Mouse (Mus musculus): ENCODE results near the gene Taar1. TPM values are rescaled to one million over a fixed set of nuclear protein-coding genes. Genes with fewer than 3 reads are reported as not detected.

Taar1 gene
- not detected in 2 replicates for polyA plus RNA-seq (2012; rRNA removed)

- H3K4me1 ChIP-seq (replicated peaks; ENCODE audit: control insufficient read depth, insufficient read depth, low read length), result no peaks in the 10 kb centered on the region
- no peak within 1 kb of the TSS for H3K27ac ChIP-seq (ENCODE audit: control insufficient read depth, insufficient read depth, low read length)
- no peaks in the 10 kb centered on the region for H3K36me3 ChIP-seq (ENCODE audit: control insufficient read depth, insufficient read depth, low read length)
- DNase-seq, result no peak
- H3K4me3 ChIP-seq (ENCODE audit: control insufficient read depth, insufficient read depth, low read length), result no peak within 1 kb of the TSS
- no peaks in the 10 kb centered on the region for H3K27me3 ChIP-seq (ENCODE audit: control insufficient read depth, insufficient read depth, low read length)
- TF ChIP-seq POLR2A (IDR thresholded peaks at IDR 0.05; ENCODE audit: control insufficient read depth, extremely low read depth, insufficient read depth, low read length, poor library complexity) (no peak), CTCF (IDR thresholded peaks at IDR 0.05; ENCODE audit: borderline replicate concordance, control insufficient read depth, extremely low read depth, insufficient read depth, low read length, poor library complexity) (no peak)
- 89% methylated on average over 4 of the region's 4 CpGs for WGBS
Observed at GRCm38 (mm10) chr10:23920056-23920455, at the start of gene Taar1. Gene Taar1, plus strand, starts transcription at chr10:23920356.

GRCm38 (mm10) chr10:23880695-23881094 lies 39.5 kb upstream of the Taar1 start:
- H3K4me3 ChIP-seq (ENCODE audit: control insufficient read depth, insufficient read depth, low read length), result no peak overlapping the region
- no peaks in the 10 kb centered on the region for H3K36me3 ChIP-seq (ENCODE audit: control insufficient read depth, insufficient read depth, low read length)
- DNase-seq, result peak; percentile 43
- no peak overlapping the region for H3K27ac ChIP-seq (ENCODE audit: control insufficient read depth, insufficient read depth, low read length)
- no peaks in the 10 kb centered on the region for H3K4me1 ChIP-seq (replicated peaks; ENCODE audit: control insufficient read depth, insufficient read depth, low read length)
- no peak for TF ChIP-seq POLR2A (IDR thresholded peaks at IDR 0.05; ENCODE audit: control insufficient read depth, extremely low read depth, insufficient read depth, low read length, poor library complexity)
- no peak for TF ChIP-seq CTCF (IDR thresholded peaks at IDR 0.05; ENCODE audit: borderline replicate concordance, control insufficient read depth, extremely low read depth, insufficient read depth, low read length, poor library complexity)
- H3K27me3 ChIP-seq (ENCODE audit: control insufficient read depth, insufficient read depth, low read length), result no peaks in the 10 kb centered on the region
- WGBS, result 77% methylated on average over 6 of the region's 6 CpGs

GRCm38 (mm10) chr10:23884910-23885309 lies 35.2 kb upstream of the Taar1 start:
- no peaks in the 10 kb centered on the region for H3K36me3 ChIP-seq (ENCODE audit: control insufficient read depth, insufficient read depth, low read length)
- TF ChIP-seq POLR2A (IDR thresholded peaks at IDR 0.05; ENCODE audit: control insufficient read depth, extremely low read depth, insufficient read depth, low read length, poor library complexity), result no peak
- TF ChIP-seq CTCF (IDR thresholded peaks at IDR 0.05; ENCODE audit: borderline replicate concordance, control insufficient read depth, extremely low read depth, insufficient read depth, low read length, poor library complexity), result no peak
- WGBS, result 82% methylated on average over 1 of the region's 1 CpGs
- H3K4me3 ChIP-seq (ENCODE audit: control insufficient read depth, insufficient read depth, low read length), result no peak overlapping the region
- H3K27ac ChIP-seq (ENCODE audit: control insufficient read depth, insufficient read depth, low read length), result no peak overlapping the region
- H3K27me3 ChIP-seq (ENCODE audit: control insufficient read depth, insufficient read depth, low read length), result no peaks in the 10 kb centered on the region
- no peaks in the 10 kb centered on the region for H3K4me1 ChIP-seq (replicated peaks; ENCODE audit: control insufficient read depth, insufficient read depth, low read length)
- no peak for DNase-seq

- Histone ChIP-seq H3K4me3 (ENCODE audit: control insufficient read depth, insufficient read depth, low read length) (no peak overlapping the region), H3K36me3 (ENCODE audit: control insufficient read depth, insufficient read depth, low read length) (no peaks in the 10 kb centered on the region), H3K27ac (ENCODE audit: control insufficient read depth, insufficient read depth, low read length) (no peak overlapping the region), H3K4me1 (replicated peaks; ENCODE audit: control insufficient read depth, insufficient read depth, low read length) (no peaks in the 10 kb centered on the region), H3K27me3 (ENCODE audit: control insufficient read depth, insufficient read depth, low read length) (no peaks in the 10 kb centered on the region)
- DNase-seq, result no peak
- TF ChIP-seq CTCF (IDR thresholded peaks at IDR 0.05; ENCODE audit: borderline replicate concordance, control insufficient read depth, extremely low read depth, insufficient read depth, low read length, poor library complexity) (no peak), POLR2A (IDR thresholded peaks at IDR 0.05; ENCODE audit: control insufficient read depth, extremely low read depth, insufficient read depth, low read length, poor library complexity) (no peak)
- 86% methylated on average over 3 of the region's 3 CpGs for WGBS
Observed at GRCm38 (mm10) chr10:23886060-23886459, 34.1 kb upstream of the Taar1 start.

- no peak overlapping the region for H3K27ac ChIP-seq (ENCODE audit: control insufficient read depth, insufficient read depth, low read length)
- no peaks in the 10 kb centered on the region for H3K4me1 ChIP-seq (replicated peaks; ENCODE audit: control insufficient read depth, insufficient read depth, low read length)
- H3K27me3 ChIP-seq (ENCODE audit: control insufficient read depth, insufficient read depth, low read length), result no peaks in the 10 kb centered on the region
- no peak overlapping the region for H3K4me3 ChIP-seq (ENCODE audit: control insufficient read depth, insufficient read depth, low read length)
- H3K36me3 ChIP-seq (ENCODE audit: control insufficient read depth, insufficient read depth, low read length), result no peaks in the 10 kb centered on the region
- TF ChIP-seq CTCF (IDR thresholded peaks at IDR 0.05; ENCODE audit: borderline replicate concordance, control insufficient read depth, extremely low read depth, insufficient read depth, low read length, poor library complexity), result no peak
- no peak for DNase-seq
- WGBS, result 89% methylated on average over 1 of the region's 1 CpGs
Observed at GRCm38 (mm10) chr10:23892987-23893386, 27.2 kb upstream of the Taar1 start.

GRCm38 (mm10) chr10:23894601-23895349 lies 25.4 kb upstream of the Taar1 start, which contains the start of gene Vnn1:
Gene Vnn1, plus strand, starts transcription at chr10:23894688.
- TF ChIP-seq CTCF (IDR thresholded peaks at IDR 0.05; ENCODE audit: borderline replicate concordance, control insufficient read depth, extremely low read depth, insufficient read depth, low read length, poor library complexity) (no peak), POLR2A (IDR thresholded peaks at IDR 0.05; ENCODE audit: control insufficient read depth, extremely low read depth, insufficient read depth, low read length, poor library complexity) (no peak)
- no peak within 1 kb of the TSS for H3K27ac ChIP-seq (ENCODE audit: control insufficient read depth, insufficient read depth, low read length)
- no peak within 1 kb of the TSS for H3K4me3 ChIP-seq (ENCODE audit: control insufficient read depth, insufficient read depth, low read length)
- WGBS, result 56% methylated on average over 21 of the region's 21 CpGs
- no peaks in the 10 kb centered on the region for H3K36me3 ChIP-seq (ENCODE audit: control insufficient read depth, insufficient read depth, low read length)
- DNase-seq, result no peak
- no peaks in the 10 kb centered on the region for H3K4me1 ChIP-seq (replicated peaks; ENCODE audit: control insufficient read depth, insufficient read depth, low read length)
- H3K27me3 ChIP-seq (ENCODE audit: control insufficient read depth, insufficient read depth, low read length), result no peaks in the 10 kb centered on the region

All from thymus, adult 2 months (tissue).